In the genomic region with DNA sequence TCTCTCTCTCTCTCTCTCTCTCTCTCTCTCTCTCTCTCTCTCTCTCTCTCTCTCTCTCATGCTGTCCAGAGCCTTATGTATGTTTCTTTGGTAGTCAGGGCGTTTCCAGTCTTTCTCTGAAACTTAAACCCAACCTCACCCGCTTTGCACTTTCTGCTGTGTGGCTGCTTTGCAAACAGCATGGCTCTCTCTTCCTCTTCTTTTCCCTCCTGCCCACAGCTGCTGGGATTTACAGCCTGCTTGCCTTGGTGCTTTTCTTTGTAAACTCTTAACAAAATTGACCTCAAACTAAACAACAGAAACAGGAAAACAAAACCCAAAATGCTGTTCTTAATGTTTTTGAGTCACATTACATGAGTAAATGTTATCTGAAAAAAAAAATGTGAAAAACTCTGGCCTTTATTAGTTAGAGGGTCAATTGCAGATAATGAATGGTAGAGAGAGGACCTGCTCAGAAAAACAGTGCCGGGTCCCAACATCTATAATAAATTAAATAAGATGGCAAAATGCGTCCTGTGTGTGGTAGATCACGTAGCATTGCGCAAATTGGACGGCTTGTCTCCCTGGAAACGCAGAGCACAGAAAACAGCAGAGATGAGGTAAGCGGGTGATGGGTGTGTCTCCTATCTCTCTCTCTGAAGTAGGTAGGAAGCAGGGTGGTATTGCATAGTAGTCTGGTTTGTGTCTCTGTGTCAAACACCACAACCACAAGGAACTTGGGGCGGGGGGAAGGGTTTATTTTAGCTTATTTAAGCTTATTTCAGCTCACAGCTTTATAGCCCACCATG, we compare ENCODE assay signal across 11 mouse cellular contexts. TPM values are rescaled to one million over a fixed set of nuclear protein-coding genes. Genes with fewer than 3 reads are reported as not detected.
DNase-seq lines count a peak whose midpoint lies in the region; ATAC-seq lines count a peak whose summit lies in the region.
"Had no signal": no experiment of that assay in that cellular context is flagged by ENCODE, and none has a peak within 500 bp of the region (broad histone marks: within the 10 kb centered on the region; RNA-seq: fewer than 3 reads in every experiment).

No protein-coding gene starts in this region.

- H3K9me3 ChIP-seq in kidney, embryonic 14.5 days (ENCODE audit: control insufficient read depth, low read length): no peaks in the 10 kb centered on the region

- H3K27ac ChIP-seq in kidney, embryonic 14.5 days (ENCODE audit: low read depth, low read length): no peak overlapping the region

- H3K4me2 ChIP-seq in kidney, embryonic 14.5 days (replicated peaks; ENCODE audit: low read depth, low read length): no peak overlapping the region

- H3K4me3 ChIP-seq in kidney, embryonic 14.5 days (ENCODE audit: low read length): no peak overlapping the region

- no peaks in the 10 kb centered on the region for H3K27me3 ChIP-seq in kidney, embryonic 14.5 days (ENCODE audit: control insufficient read depth, insufficient read depth, low read length)
- H3K27me3 ChIP-seq: Patski had no signal

- H3K9ac ChIP-seq in kidney, embryonic 14.5 days (ENCODE audit: low read depth, low read length): no peak overlapping the region

- WGBS in kidney, embryonic 14.5 days: 72% methylated on average over 10 of the region's 10 CpGs

- H3K36me3 ChIP-seq in kidney, embryonic 14.5 days (ENCODE audit: control insufficient read depth, insufficient read depth, low read length): no peaks in the 10 kb centered on the region

- ATAC-seq in erythroblast, adult 5-6 weeks (replicated peaks; ENCODE audit: low FRiP score, poor library complexity, severe bottlenecking): peak; percentile 54
- ATAC-seq in kidney, embryonic 14.5 days (ENCODE audit: low FRiP score, low TSS enrichment): no peak
- no peak for ATAC-seq in frontal cortex, adult (ENCODE audit: low TSS enrichment)
- ATAC-seq: Patski had no signal

- DNase-seq in thymus, postnatal 14 days: peak; percentile 19
- no peak for DNase-seq in thymus, postnatal 10 days (ENCODE audit: low spot score in 2 of 2)
- peak; percentile 72 for DNase-seq in lung, postnatal 25 days (ENCODE audit: low spot score)
- DNase-seq in layer of hippocampus, adult 8-10 months (ENCODE audit: low spot score in 2 of 2): no peak
- DNase-seq: kidney, adult 9 months; midbrain, embryonic 14.5 days; thymus, adult 18-20 months had no signal

- H3K4me1 ChIP-seq in kidney, embryonic 14.5 days (ENCODE audit: control insufficient read depth, insufficient read depth, low read length): peaks cover 7% of the 10 kb centered on the region

RNA-seq across cellular contexts. Expression of a gene that starts 11.6 kb away (rescaled TPM):
- under 0.01 and 1.3 TPM in 2 replicates for total RNA-seq in erythroblast, adult 5-6 weeks (2015; ENCODE audit: low replicate concordance)
- total RNA-seq in erythroblast, adult 5-6 weeks (2017; ENCODE audit: low replicate concordance): 0.09 and 0.42 TPM in 2 replicates
- 10 to 100 TPM; 67.0 to 90.0 (median 75.9) TPM for total RNA-seq in layer of hippocampus, adult 8-10 months (2022)
- 7.6 and 8.5 TPM in 2 replicates for polyA plus RNA-seq in kidney, embryonic 14.5 days (2014; fragmentation: Nextera tagmentation; extraction: Ambion mirVana)

RNA-seq across cellular contexts. Expression of a gene that starts 20.8 kb away (rescaled TPM):
- total RNA-seq in erythroblast, adult 5-6 weeks (2015; ENCODE audit: low replicate concordance): 3.6 and 4.0 TPM in 2 replicates
- total RNA-seq in erythroblast, adult 5-6 weeks (2017; ENCODE audit: low replicate concordance): 4.5 and 4.9 TPM in 2 replicates
- total RNA-seq in layer of hippocampus, adult 8-10 months (2022): 10 to 100 TPM in 2 of 4 experiments, 1 to 10 TPM in 2; 8.8 to 14.4 (median 11.5) TPM
- polyA plus RNA-seq in kidney, embryonic 14.5 days (2014; fragmentation: Nextera tagmentation; extraction: Ambion mirVana): 0.16 and 0.17 TPM in 2 replicates

Comparison
In these comparisons a context has a peak if more than half of its experiments do, and no peak if none do; other contexts are left out.
1. DNase-seq: peak in thymus, postnatal 14 days (single experiment) and lung, postnatal 25 days (single experiment); none in thymus, postnatal 10 days (0 of 2) and layer of hippocampus, adult 8-10 months (0 of 2).
2. RNA of a gene that starts 11.6 kb away (total RNA-seq): 67.0 to 90.0 TPM in layer of hippocampus, adult 8-10 months; under 0.01 to 1.3 TPM in erythroblast, adult 5-6 weeks; every median in the first group is over 10 times any median in the second.